Mouse (Mus musculus) kidney, adult 2 months (tissue): Measurements from ENCODE around the gene Gm20696.

Experiments
- CTCF ChIP-seq: fragments of 200-500 bp; conservative IDR thresholded peaks from 2 replicates; pipeline ENCODE4 v1.5.1; 2011; ENCODE audit warnings: low read depth, mild to moderate bottlenecking, control low read depth, low read length, moderate library complexity, mixed read lengths; ENCODE audit not compliant: insufficient read depth, insufficient read length
- POLR2A ChIP-seq: fragments of 200-500 bp; IDR thresholded peaks from one replicate; pipeline ENCODE4 v1.6.1; 2011; ENCODE audit warnings: low read depth, low read length, control low read depth

- TF ChIP-seq CTCF (no peak), POLR2A (no peak)
Measured at GRCm38 (mm10) chr6:99489900-99490648, 176.5 kb downstream of the Gm20696 start.
